Mouse (Mus musculus): ENCODE measurements around the gene Arpin.

The Arpin gene

GRCm38 (mm10) chr7:79900753-79901152 is 34.4 kb downstream of the Arpin start:
- in situ Hi-C loops (cut with MboI; ENCODE audit: low pct_unique_long_range_greater_than_20kb in 1 of 2, low sequenced_read_pairs in 2 of 2, unreplicated experiment in 1 of 2), result no loop called here

- in situ Hi-C loops (cut with MboI; ENCODE audit: low pct_unique_long_range_greater_than_20kb in 1 of 2, low sequenced_read_pairs in 2 of 2, unreplicated experiment in 1 of 2), result no loop called here
Observed at GRCm38 (mm10) chr7:79895225-79895624, 39.9 kb downstream of the Arpin start.

GRCm38 (mm10) chr7:79894790-79895189 is 40.4 kb downstream of the Arpin start:
- in situ Hi-C loops (cut with MboI; ENCODE audit: low pct_unique_long_range_greater_than_20kb in 1 of 2, low sequenced_read_pairs in 2 of 2, unreplicated experiment in 1 of 2), result no loop called here

- in situ Hi-C loops (cut with MboI; ENCODE audit: low pct_unique_long_range_greater_than_20kb in 1 of 2, low sequenced_read_pairs in 2 of 2, unreplicated experiment in 1 of 2), result no loop called here
Observed at GRCm38 (mm10) chr7:79892576-79893428, 42.4 kb downstream of the Arpin start.

GRCm38 (mm10) chr7:79890436-79891221 is 44.5 kb downstream of the Arpin start:
- in situ Hi-C loops (cut with MboI; ENCODE audit: low pct_unique_long_range_greater_than_20kb in 1 of 2, low sequenced_read_pairs in 2 of 2, unreplicated experiment in 1 of 2), result no loop called here

- in situ Hi-C loops (cut with MboI; ENCODE audit: low pct_unique_long_range_greater_than_20kb in 1 of 2, low sequenced_read_pairs in 2 of 2, unreplicated experiment in 1 of 2), result no loop called here
Observed at GRCm38 (mm10) chr7:79888603-79889002, 46.6 kb downstream of the Arpin start.

GRCm38 (mm10) chr7:79883613-79884334 is 51.4 kb downstream of the Arpin start:
- in situ Hi-C loops (cut with MboI; ENCODE audit: low pct_unique_long_range_greater_than_20kb in 1 of 2, low sequenced_read_pairs in 2 of 2, unreplicated experiment in 1 of 2), result no loop called here

- in situ Hi-C loops (cut with MboI; ENCODE audit: low pct_unique_long_range_greater_than_20kb in 1 of 2, low sequenced_read_pairs in 2 of 2, unreplicated experiment in 1 of 2), result no loop called here
Observed at GRCm38 (mm10) chr7:79881901-79882300, 53.3 kb downstream of the Arpin start.

GRCm38 (mm10) chr7:79880998-79881397 is 54.2 kb downstream of the Arpin start:
- in situ Hi-C loops (cut with MboI; ENCODE audit: low pct_unique_long_range_greater_than_20kb in 1 of 2, low sequenced_read_pairs in 2 of 2, unreplicated experiment in 1 of 2), result no loop called here

- in situ Hi-C loops (cut with MboI; ENCODE audit: low pct_unique_long_range_greater_than_20kb in 1 of 2, low sequenced_read_pairs in 2 of 2, unreplicated experiment in 1 of 2), result no loop called here
Observed at GRCm38 (mm10) chr7:79880033-79880432, 55.1 kb downstream of the Arpin start.

GRCm38 (mm10) chr7:79878455-79879025 is 56.6 kb downstream of the Arpin start:
- in situ Hi-C loops (cut with MboI; ENCODE audit: low pct_unique_long_range_greater_than_20kb in 1 of 2, low sequenced_read_pairs in 2 of 2, unreplicated experiment in 1 of 2), result no loop called here
